ENCODE assay signal across 12 mouse cellular contexts in the genomic region with DNA sequence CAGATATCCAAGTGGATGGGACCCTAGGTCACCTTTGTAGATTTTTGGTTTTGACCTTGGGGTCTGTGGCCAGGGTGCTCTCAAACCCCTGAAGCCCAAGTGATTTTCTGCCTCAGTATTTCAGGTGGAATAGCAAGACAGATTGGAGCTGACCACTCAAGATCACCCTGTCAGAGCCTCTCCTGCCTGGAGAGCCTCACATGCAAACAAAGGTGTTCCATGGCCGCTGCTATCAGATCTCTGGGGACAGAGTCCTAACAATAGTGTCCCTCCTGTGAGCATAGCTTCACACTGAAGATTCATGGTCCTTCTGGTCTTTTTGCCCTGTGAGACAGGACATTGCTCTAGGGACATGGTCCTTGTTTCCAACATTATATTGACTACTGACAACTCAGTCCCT.
"Had no signal": no experiment of that assay in that cellular context is flagged by ENCODE, and none has a peak within 500 bp of the region (broad histone marks: within the 10 kb centered on the region; RNA-seq: fewer than 3 reads in every experiment).

No protein-coding gene starts in this region.

- ATAC-seq: hindbrain, embryonic 16.5 days; midbrain, embryonic 15.5 days had no signal

- H3K27me3 ChIP-seq: limb, embryonic 15.5 days; midbrain, embryonic 15.5 days; stomach, embryonic 15.5 days had no signal

- DNase-seq: kidney, postnatal 4 days; lung, embryonic 14.5 days; lung, postnatal 10 days; lung, postnatal 4 days; thymus, postnatal 4 days had no signal

- H3K9ac ChIP-seq: limb, embryonic 15.5 days; lung, embryonic 14.5 days; midbrain, embryonic 15.5 days; neural tube, embryonic 12.5 days; stomach, embryonic 15.5 days had no signal

- H3K36me3 ChIP-seq: limb, embryonic 15.5 days; midbrain, embryonic 15.5 days; neural tube, embryonic 12.5 days; stomach, embryonic 15.5 days had no signal

- H3K4me3 ChIP-seq: layer of hippocampus, adult 2 months; limb, embryonic 15.5 days; midbrain, embryonic 15.5 days; neural tube, embryonic 12.5 days; stomach, embryonic 15.5 days had no signal

- H3K9me3 ChIP-seq: limb, embryonic 15.5 days; midbrain, embryonic 15.5 days; neural tube, embryonic 12.5 days; stomach, embryonic 15.5 days had no signal

- H3K4me2 ChIP-seq: limb, embryonic 15.5 days; lung, embryonic 14.5 days; midbrain, embryonic 11.5 days; midbrain, embryonic 15.5 days; neural tube, embryonic 12.5 days; stomach, embryonic 15.5 days had no signal

- H3K27ac ChIP-seq: layer of hippocampus, adult 2 months; limb, embryonic 15.5 days; midbrain, embryonic 15.5 days; neural tube, embryonic 12.5 days; stomach, embryonic 15.5 days had no signal
